Mouse (Mus musculus): ENCODE measurements around the gene Retreg2. TPM values are rescaled to one million over a fixed set of nuclear protein-coding genes. Genes with fewer than 3 reads are reported as not detected.

Gene Retreg2
- polyA plus RNA-seq, 1 experiment from 2014 or later: 40.5 TPM

GRCm38 (mm10) chr1:75160256-75160617, 17.7 kb downstream of the Retreg2 start:
- Histone ChIP-seq H3K9ac (replicated peaks; ENCODE audit: low read depth) (no peak overlapping the region), H3K27me3 (replicated peaks; ENCODE audit: insufficient read depth, low read length) (no peaks in the 10 kb centered on the region), H3K4me2 (replicated peaks; ENCODE audit: low read depth, low read length) (no peak overlapping the region), H3K9me3 (ENCODE audit: low read length) (no peaks in the 10 kb centered on the region), H3K4me3 (ENCODE audit: low read depth, low read length) (no peak overlapping the region), H3K36me3 (ENCODE audit: insufficient read depth, low read length) (no peaks in the 10 kb centered on the region), H3K4me1 (ENCODE audit: insufficient read depth, low read depth, low read length) (no peaks in the 10 kb centered on the region), H3K27ac (ENCODE audit: low read length) (no peak overlapping the region)
- ATAC-seq (no peak), DNase-seq (ENCODE audit: low spot score) (no peak)
- TF ChIP-seq EP300 (IDR thresholded peaks at IDR 0.05) (no peak), CTCF (IDR thresholded peaks at IDR 0.05) (no peak)
- WGBS: 63% methylated on average over 4 of the region's 4 CpGs

- no peaks in the 10 kb centered on the region for H3K9me3 ChIP-seq (ENCODE audit: low read length)
- peak overlapping the region; percentile 29; the same call in 1 of the 2 replicates for H3K9ac ChIP-seq (replicated peaks; ENCODE audit: low read depth)
- peak overlapping the region; percentile 55 for H3K4me2 ChIP-seq (replicated peaks; ENCODE audit: low read depth, low read length)
- peaks cover 4% of the 10 kb centered on the region; the same call in 1 of the 2 replicates for H3K4me1 ChIP-seq (ENCODE audit: insufficient read depth, low read depth, low read length)
- peak overlapping the region; percentile 80 for H3K4me3 ChIP-seq (ENCODE audit: low read depth, low read length)
- no peaks in the 10 kb centered on the region for H3K27me3 ChIP-seq (replicated peaks; ENCODE audit: insufficient read depth, low read length)
- TF ChIP-seq CTCF (IDR thresholded peaks at IDR 0.05) (no peak), EP300 (IDR thresholded peaks at IDR 0.05) (no peak)
- peak overlapping the region; percentile 84; the same call in 1 of the 2 replicates for H3K27ac ChIP-seq (ENCODE audit: low read length)
- ATAC-seq (peak; percentile 1), DNase-seq (ENCODE audit: low spot score) (no peak)
- H3K36me3 ChIP-seq (ENCODE audit: insufficient read depth, low read length): peaks cover 25% of the 10 kb centered on the region
- 7% methylated on average over 7 of the region's 7 CpGs for WGBS
Measured at GRCm38 (mm10) chr1:75168093-75168471, 25.5 kb downstream of the Retreg2 start.

DNA sequence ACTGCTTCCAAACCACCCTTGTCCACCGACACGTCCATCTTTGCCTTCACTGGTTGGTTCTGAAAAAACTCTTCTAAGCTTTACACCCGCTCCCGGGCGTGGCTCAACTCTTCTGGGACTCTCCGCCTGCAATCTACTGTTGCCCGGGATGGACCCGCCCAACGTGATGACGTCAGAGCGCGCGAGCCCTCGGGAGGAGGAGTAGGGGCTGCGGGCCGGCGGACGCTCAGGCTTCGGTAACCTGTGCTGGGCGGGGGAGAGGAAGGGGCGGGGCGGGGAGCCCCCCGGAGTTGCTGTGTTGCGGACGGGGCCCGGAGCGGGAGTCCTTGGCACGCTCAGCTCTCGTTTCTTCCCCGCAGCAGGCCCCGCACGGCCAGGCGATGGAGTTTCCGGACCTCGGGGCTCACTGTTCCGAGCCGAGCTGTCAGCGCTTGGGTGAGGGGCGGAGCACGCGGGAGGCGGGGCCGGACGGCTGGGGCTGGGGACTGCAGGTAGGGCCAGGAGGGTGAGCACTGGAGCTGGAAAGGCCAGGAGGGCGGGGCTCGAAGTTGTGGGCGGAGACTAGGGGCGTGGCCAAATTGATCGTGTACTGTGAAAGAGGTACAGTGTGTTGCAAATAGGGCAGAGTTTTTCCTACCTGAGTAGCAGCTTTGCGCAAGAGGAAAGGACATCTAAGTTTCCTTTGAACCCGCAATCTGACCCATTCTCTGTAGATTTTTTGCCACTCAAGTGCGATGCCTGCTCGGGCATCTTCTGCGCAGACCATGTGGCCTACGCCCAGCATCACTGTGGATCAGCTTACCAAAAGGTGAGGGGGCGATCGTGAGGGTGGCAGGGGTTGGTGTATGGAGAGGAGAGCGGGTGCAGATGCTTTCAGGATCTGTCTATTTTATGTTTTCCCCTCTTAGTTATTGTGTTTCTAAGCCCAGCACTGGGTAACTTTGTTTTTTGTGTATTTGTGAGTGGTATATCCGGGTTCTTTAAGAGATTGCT, 26.2 kb downstream of the Retreg2 start, which contains the start of gene Zfand2b:
Gene Zfand2b (plus strand): TSS at position 175 of the 993 bp plus-strand sequence.
- ATAC-seq: peak; percentile 98
- H3K27ac ChIP-seq (ENCODE audit: low read length): peak within 1 kb of the TSS; percentile 84
- no peaks in the 10 kb centered on the region for H3K9me3 ChIP-seq (ENCODE audit: low read length)
- H3K4me2 ChIP-seq (replicated peaks; ENCODE audit: low read depth, low read length): peak within 1 kb of the TSS; percentile 55
- TF ChIP-seq CTCF (IDR thresholded peaks at IDR 0.05) (no peak; the same call in none of the 2 replicates), EP300 (IDR thresholded peaks at IDR 0.05) (no peak)
- peaks cover 26% of the 10 kb centered on the region for H3K36me3 ChIP-seq (ENCODE audit: insufficient read depth, low read length)
- no peaks in the 10 kb centered on the region for H3K27me3 ChIP-seq (replicated peaks; ENCODE audit: insufficient read depth, low read length)
- DNase-seq (ENCODE audit: low spot score): peak; percentile 97
- peaks cover 4% of the 10 kb centered on the region; the same call in 1 of the 2 replicates for H3K4me1 ChIP-seq (ENCODE audit: insufficient read depth, low read depth, low read length)
- WGBS: 1% methylated on average over 55 of the region's 59 CpGs
- H3K4me3 ChIP-seq (ENCODE audit: low read depth, low read length): peak within 1 kb of the TSS; percentile 80
- H3K9ac ChIP-seq (replicated peaks; ENCODE audit: low read depth): peak within 1 kb of the TSS; percentile 56

GRCm38 (mm10) chr1:75179334-75180104, 36.9 kb downstream of the Retreg2 start:
- Histone ChIP-seq H3K9ac (replicated peaks; ENCODE audit: low read depth) (peak overlapping the region; percentile 29; the same call in 1 of the 2 replicates), H3K4me3 (ENCODE audit: low read depth, low read length) (peak overlapping the region; percentile 52), H3K4me2 (replicated peaks; ENCODE audit: low read depth, low read length) (peak overlapping the region; percentile 92), H3K4me1 (ENCODE audit: insufficient read depth, low read depth, low read length) (no peaks in the 10 kb centered on the region; the same call in none of the 2 replicates), H3K27ac (ENCODE audit: low read length) (no peak overlapping the region), H3K9me3 (ENCODE audit: low read length) (no peaks in the 10 kb centered on the region), H3K36me3 (ENCODE audit: insufficient read depth, low read length) (peaks cover 17% of the 10 kb centered on the region), H3K27me3 (replicated peaks; ENCODE audit: insufficient read depth, low read length) (no peaks in the 10 kb centered on the region)
- 9% methylated on average over 22 of the region's 23 CpGs for WGBS
- DNase-seq (ENCODE audit: low spot score): peak; percentile 30
- ATAC-seq: peak; percentile 62
- no peak for TF ChIP-seq CTCF (IDR thresholded peaks at IDR 0.05)
- TF ChIP-seq EP300 (IDR thresholded peaks at IDR 0.05): no peak

GRCm38 (mm10) chr1:75180105-75180590, 37.6 kb downstream of the Retreg2 start, which contains the start of gene Abcb6:
Gene Abcb6 (minus strand): TSS chr1:75180392.
- H3K36me3 ChIP-seq (ENCODE audit: insufficient read depth, low read length): peaks cover 22% of the 10 kb centered on the region
- no peaks in the 10 kb centered on the region; the same call in none of the 2 replicates for H3K4me1 ChIP-seq (ENCODE audit: insufficient read depth, low read depth, low read length)
- H3K4me3 ChIP-seq (ENCODE audit: low read depth, low read length): peak within 1 kb of the TSS; percentile 52
- peak within 1 kb of the TSS; percentile 92 for H3K4me2 ChIP-seq (replicated peaks; ENCODE audit: low read depth, low read length)
- H3K27me3 ChIP-seq (replicated peaks; ENCODE audit: insufficient read depth, low read length): no peaks in the 10 kb centered on the region
- no peaks in the 10 kb centered on the region for H3K9me3 ChIP-seq (ENCODE audit: low read length)
- no peak for TF ChIP-seq CTCF (IDR thresholded peaks at IDR 0.05)
- no peak for TF ChIP-seq EP300 (IDR thresholded peaks at IDR 0.05)
- peak; percentile 95 for ATAC-seq
- WGBS: under 1% methylated on average over 31 of the region's 31 CpGs
- peak within 1 kb of the TSS; percentile 29; the same call in 1 of the 2 replicates for H3K9ac ChIP-seq (replicated peaks; ENCODE audit: low read depth)
- no peak within 1 kb of the TSS for H3K27ac ChIP-seq (ENCODE audit: low read length)
- DNase-seq (ENCODE audit: low spot score): peak; percentile 95

Data from lung, postnatal 0 days (tissue).